Mouse (Mus musculus) lung, postnatal 4 days (tissue): ENCODE data around the gene Fam174b.

Experiments used
- DNase-seq, 2 experiments: peaks; one replicate each; pipeline ENCODE4 v3.0.0; 2021

The Fam174b gene

DNA sequence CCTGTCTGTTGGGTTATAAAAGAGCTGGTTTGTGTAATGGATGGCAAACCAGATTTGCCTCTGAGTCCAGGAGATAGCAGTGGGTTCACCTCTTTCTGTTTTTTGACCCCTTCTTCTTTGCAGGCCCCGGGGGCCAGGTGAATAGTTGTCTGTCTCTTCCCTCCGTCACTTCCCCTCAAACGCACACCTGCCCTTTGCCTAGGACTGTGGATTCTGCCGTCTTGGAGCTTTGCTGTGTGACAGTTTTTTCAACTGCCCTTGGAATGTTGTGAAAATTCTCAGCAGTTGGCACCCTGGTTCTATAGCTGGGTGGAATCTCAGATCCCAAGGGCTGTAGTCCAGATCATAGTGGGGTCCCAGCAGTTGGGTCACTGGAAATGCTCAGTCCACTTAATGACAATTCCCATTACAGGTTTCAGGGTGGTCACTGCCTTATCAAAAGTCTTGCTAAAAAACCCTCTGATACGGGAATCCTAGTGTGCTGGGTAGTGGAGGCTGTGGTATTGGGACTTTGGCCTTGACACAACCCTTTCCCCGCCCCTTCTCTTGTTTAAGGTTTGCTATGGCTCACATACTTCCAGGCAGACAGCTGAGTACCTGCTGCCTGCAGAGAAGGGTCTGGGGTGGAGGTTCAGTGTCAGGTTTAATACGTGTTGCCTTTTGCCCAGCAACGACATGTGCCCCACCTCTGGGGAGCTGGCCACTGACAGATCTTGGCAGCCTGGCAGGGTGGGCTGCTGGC is 76.3 kb downstream of the Fam174b start:
- DNase-seq = no peak

DNA sequence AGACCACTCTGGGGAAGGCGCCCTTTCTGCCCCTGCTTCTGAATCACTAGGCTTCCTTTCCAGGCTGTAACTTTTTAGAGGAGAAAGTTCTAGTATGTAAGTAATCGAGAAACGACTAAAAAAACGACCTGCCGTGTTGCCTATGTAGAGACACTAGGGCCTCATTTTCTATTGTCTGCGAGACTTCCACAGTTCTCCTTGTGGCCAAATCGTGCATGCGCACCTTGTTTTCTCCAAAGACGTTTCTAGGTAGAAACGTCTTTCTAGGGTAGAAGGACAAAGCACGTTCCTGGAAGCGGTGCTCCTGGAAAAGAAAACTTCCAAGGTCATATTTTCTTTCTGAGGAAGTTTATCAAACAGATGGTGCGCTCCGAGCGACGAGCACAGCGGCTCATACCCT is 79.3 kb downstream of the Fam174b start:
- DNase-seq = no peak
